Mouse (Mus musculus): ENCODE results near the gene BC016579.

The BC016579 gene

GRCm38 (mm10) chr16:45643944-45644343 is 9.9 kb downstream of the BC016579 start:
- no peak for DNase-seq (ENCODE audit: low spot score in 2 of 2)

- DNase-seq (ENCODE audit: low spot score in 2 of 2), result no peak
Measured at GRCm38 (mm10) chr16:45641301-45641700, 12.6 kb downstream of the BC016579 start.

GRCm38 (mm10) chr16:45640070-45640762 is 13.7 kb downstream of the BC016579 start:
- DNase-seq (ENCODE audit: low spot score in 2 of 2), result no peak

GRCm38 (mm10) chr16:45635826-45636225 is 18.0 kb downstream of the BC016579 start:
- no peak for DNase-seq (ENCODE audit: low spot score in 2 of 2)

- DNase-seq (ENCODE audit: low spot score in 2 of 2), result no peak
Measured at GRCm38 (mm10) chr16:45632420-45632819, 21.4 kb downstream of the BC016579 start.

GRCm38 (mm10) chr16:45630347-45630960 is 23.4 kb downstream of the BC016579 start:
- peak in 1 of 2 experiments; percentile 66 for DNase-seq (ENCODE audit: low spot score in 2 of 2)

GRCm38 (mm10) chr16:45629497-45630105 is 24.3 kb downstream of the BC016579 start:
- DNase-seq (ENCODE audit: low spot score in 2 of 2), result no peak

- DNase-seq (ENCODE audit: low spot score in 2 of 2), result no peak
Measured at GRCm38 (mm10) chr16:45625342-45625741, 28.5 kb downstream of the BC016579 start.

- no peak for DNase-seq (ENCODE audit: low spot score in 2 of 2)
Measured at GRCm38 (mm10) chr16:45624791-45625190, 29.1 kb downstream of the BC016579 start.

GRCm38 (mm10) chr16:45623230-45623629 is 30.6 kb downstream of the BC016579 start:
- no peak for DNase-seq (ENCODE audit: low spot score in 2 of 2)

GRCm38 (mm10) chr16:45619751-45620375 is 34.0 kb downstream of the BC016579 start:
- DNase-seq (ENCODE audit: low spot score in 2 of 2), result no peak

GRCm38 (mm10) chr16:45615944-45616343 is 37.9 kb downstream of the BC016579 start:
- DNase-seq (ENCODE audit: low spot score in 2 of 2), result no peak

- DNase-seq (ENCODE audit: low spot score in 2 of 2), result no peak
Measured at GRCm38 (mm10) chr16:45613247-45613646, 40.6 kb downstream of the BC016579 start.

- DNase-seq (ENCODE audit: low spot score in 2 of 2), result no peak
Measured at GRCm38 (mm10) chr16:45610267-45610666, 43.6 kb downstream of the BC016579 start, which contains the start of gene Gcsam. Gene Gcsam, plus strand, starts transcription at chr16:45610380.

- DNase-seq (ENCODE audit: low spot score in 2 of 2), result peak in 1 of 2 experiments; percentile 3
Measured at GRCm38 (mm10) chr16:45609300-45609699, 44.6 kb downstream of the BC016579 start.

- no peak for DNase-seq (ENCODE audit: low spot score in 2 of 2)
Measured at GRCm38 (mm10) chr16:45608481-45608954, 45.4 kb downstream of the BC016579 start.

- DNase-seq (ENCODE audit: low spot score in 2 of 2), result no peak
Measured at GRCm38 (mm10) chr16:45595494-45595893, 58.4 kb downstream of the BC016579 start.

- no peak for DNase-seq (ENCODE audit: low spot score in 2 of 2)
Measured at GRCm38 (mm10) chr16:45593656-45594055, 60.2 kb downstream of the BC016579 start.

GRCm38 (mm10) chr16:45582512-45582911 is 71.4 kb downstream of the BC016579 start:
- no peak for DNase-seq (ENCODE audit: low spot score in 2 of 2)

- DNase-seq (ENCODE audit: low spot score in 2 of 2), result no peak
Measured at GRCm38 (mm10) chr16:45579883-45580282, 74.0 kb downstream of the BC016579 start.
